Mouse (Mus musculus) cerebellum, adult 9-10 months (tissue): ENCODE measurements around the gene Aqr.
A peak's percentile ranks its signal among the peaks of the same experiment; 100 is the strongest.

Experiments
- DNase-seq: peaks from one replicate; pipeline ENCODE4 v3.0.0; 2022

Gene Aqr

DNA sequence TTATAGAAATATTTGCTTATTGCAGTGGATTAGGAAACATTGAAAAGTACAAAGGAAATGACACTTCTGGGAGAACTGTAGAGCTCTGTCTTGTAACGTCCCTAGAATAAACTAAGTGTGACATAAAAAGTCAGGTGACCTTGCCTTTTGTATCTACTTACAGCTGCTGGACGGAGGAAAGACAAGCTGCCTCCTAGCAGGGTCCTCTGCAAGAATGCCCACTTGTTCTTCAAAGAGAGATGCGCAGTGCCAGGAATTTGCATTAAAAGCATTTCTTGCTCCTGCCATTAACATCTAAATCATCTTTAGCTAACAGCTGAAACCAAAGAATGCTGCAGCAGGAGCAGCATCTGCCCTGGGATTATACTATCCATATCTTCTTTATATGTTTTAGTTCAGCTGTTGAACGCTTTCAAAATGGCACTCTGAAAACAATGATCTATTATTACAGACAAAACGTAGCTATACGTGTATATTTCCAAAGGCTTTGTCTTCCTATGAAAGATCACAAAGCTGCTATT is 126.7 kb downstream of the Aqr start:
- DNase-seq, result no peak

DNA sequence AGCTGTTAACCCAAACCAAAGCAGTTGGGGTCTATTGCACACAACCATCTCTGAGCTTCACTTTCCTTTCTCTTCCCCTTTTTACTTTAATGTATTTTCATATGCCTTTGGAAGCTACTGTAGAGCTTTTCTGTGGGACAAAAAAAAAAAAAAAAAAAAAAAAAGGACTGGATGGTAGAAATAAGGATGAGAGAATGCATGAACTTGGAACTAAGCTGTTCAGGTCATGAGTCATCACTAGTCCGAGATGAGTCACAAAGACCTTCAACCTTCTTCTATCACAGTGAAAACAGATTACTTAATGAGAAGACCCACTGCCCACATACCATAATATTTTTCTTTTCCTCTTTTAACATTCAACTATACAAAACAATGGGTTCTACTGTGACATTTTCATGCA is 127.2 kb downstream of the Aqr start:
- no peak for DNase-seq

DNA sequence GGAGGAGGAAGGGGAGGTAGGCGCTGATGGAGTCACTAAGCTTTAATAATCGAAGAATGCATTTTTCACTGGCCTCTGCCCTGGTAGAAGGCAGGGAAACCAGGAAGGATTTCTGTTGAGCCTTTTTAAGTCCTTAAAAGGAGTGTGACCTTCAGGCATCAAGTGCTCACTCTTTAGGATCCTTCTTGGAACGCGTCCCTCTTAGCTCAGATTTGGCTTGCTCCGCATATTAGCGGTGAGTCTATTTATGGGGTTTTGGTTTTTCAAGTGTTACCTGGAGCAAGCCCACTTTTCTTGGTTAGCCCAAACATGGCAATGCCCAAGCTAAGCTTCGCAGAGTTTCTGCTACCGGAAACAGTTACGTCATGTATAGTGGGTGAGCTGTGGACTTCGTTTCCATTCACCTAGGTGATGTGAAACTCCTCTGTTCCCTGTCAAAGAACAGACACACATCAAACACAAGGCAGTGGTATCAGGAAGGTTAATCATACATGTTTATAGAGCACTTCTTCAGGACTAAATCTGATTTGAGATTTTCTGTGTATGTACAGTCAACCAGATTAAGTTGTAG is 128.5 kb downstream of the Aqr start:
- no peak for DNase-seq

DNA sequence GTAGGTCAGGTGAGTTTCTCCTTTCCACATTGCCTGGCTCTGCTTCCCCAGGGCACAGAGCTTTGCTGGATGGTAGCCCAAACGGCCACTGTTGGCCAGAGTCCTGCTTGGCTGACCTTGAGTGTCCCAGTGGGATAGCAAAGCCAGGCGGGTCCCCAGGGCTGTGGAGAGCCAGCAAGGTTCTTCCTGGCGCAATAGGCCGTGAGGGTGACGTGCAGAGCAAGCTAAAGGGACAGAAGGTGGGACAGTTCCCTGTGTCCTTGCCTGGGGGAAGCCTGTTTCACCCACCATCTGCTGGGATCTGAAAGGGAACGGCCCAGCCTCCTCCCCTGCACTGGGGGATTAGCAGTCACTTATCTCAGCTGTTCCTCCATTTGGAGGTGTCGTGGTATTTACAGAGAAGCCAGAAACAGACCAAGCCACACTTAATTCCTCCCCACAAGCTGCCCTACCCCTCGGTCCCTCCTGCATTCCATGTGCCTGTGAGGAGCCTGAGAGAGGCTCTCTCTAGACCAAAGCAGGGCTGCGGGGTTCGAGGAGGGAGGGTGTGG is 129.4 kb downstream of the Aqr start:
- peak; percentile 65 for DNase-seq

DNA sequence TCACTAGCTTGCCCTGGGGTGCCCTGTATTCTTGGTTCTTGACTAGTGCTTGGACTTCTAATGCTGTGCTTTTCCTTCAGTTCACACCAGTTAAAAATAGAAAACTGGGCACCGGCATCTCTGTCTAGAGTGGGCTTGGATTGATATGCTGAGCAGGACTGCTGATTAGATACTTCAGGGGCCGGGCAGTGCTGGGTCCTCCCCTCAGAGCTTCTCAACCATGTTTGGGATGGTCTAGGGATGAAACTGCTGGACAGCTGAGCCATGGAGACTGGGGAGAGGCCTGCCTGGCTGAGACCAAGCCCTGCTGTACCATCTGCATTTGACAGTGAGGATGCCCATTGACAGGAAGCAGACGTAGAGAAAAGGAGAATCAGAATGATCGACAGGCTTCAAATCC is 132.7 kb downstream of the Aqr start:
- no peak for DNase-seq

DNA sequence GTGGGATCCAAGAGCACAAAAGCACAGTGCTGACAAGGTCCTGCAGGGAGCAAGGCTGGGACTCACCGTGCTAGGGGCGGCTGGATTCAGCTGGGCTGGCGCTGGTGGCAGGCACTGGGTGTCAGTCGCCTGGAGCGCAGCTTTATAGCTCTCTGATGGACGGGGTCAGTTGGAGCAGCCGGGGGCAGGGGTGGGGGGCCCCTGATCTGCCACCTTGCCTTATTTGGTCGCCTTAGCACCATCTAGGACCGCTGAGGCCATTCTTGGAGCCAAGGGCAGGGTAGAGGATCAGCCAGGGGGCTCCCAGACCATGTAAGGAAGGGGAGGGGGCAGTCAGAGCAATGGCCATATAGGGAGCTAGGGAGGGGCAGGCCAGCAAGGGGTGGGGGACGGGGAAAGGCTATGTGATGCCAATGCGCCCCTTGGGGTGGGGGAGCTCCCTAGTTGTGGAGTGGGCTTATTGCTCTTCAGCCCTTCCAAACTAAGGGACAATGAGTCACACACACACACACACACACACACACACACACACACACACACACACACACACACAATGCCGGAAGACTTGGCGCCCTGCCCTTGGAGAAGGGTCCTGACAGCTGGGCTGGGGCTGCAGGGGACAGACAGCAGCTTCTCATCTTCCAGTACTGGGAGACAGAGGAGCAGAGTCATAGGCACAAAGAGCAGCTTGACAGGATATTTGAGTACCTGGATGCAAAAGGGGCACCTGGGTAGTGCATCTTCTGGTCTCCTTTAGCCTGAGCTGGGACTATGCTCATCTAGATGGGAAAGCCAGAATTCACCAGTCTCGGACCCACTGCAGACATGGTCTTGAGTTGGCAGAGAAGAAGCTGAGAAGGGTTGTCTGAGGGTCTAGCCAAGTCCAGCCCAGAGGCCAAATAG is 133.9 kb downstream of the Aqr start, which contains the start of gene Actc1:
TSS of gene Actc1 (minus strand) at position 853 of the 903 bp plus-strand sequence.
- DNase-seq, result no peak

DNA sequence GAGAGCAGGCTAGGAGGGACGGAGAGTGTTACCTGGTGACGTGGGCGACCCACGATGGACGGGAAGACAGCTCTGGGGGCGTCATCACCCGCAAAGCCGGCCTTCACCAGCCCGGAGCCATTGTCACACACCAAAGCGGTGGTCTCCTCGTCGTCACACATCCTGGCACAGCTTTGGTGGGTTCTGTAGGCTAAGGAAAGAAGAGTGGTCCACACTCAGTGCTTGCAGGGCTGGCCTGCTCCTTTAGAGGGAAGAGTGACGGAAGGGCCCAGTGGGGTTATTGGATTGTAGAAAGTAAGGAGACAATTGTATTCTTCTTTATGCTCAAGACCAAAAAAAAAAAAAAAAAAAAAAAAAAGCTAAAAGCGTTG is 135.0 kb downstream of the Aqr start:
- no peak for DNase-seq
